Mouse (Mus musculus): ENCODE measurements around the gene Slc30a5. TPM values are rescaled to one million over a fixed set of nuclear protein-coding genes. Genes with fewer than 3 reads are reported as not detected.
"Not testable (repeated sequence)": the region's sequence is repeated elsewhere in the genome, so short reads cannot be mapped to it uniquely, and the experiment has no call there.

Gene Slc30a5
- polyA plus RNA-seq, 1 experiment from 2014 or later = 43.1 TPM

DNA sequence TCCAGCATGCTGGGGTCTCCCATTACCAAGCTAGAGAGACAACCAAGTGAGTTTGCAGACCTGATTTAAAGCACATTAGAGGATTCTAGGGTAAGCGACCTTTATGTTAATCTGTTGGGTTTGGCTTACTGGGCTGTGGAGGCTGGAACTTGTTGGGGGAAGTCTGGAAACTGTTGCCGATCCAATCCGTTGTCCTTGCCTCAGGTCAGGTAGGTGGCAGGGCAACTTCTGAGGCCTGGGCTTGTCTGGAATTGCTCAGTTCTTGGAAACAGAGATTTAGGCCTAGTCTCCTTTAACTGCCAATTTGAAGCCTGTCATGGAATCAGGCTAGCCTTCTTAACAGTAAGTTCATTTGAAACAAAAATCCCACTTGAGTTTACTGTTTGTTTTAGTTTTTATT, 44.1 kb downstream of the Slc30a5 start:
- Histone ChIP-seq H3K27ac (ENCODE audit: poor library complexity, severe bottlenecking) (no peak overlapping the region), H3K4me1 (replicated peaks) (peaks cover 11% of the 10 kb centered on the region), H3K4me3 (no peak overlapping the region), H3K27me3 (replicated peaks) (no peaks in the 10 kb centered on the region), H3K9ac (no peak overlapping the region), H3K9me3 (replicated peaks) (no peaks in the 10 kb centered on the region), H3K4me2 (no peak overlapping the region), H3K36me3 (peaks cover 4% of the 10 kb centered on the region; the same call in 1 of the 2 replicates)
- no peak for ATAC-seq (ENCODE audit: insufficient number of reproducible peaks, low FRiP score)
- 77% methylated on average over 3 of the region's 3 CpGs for WGBS

DNA sequence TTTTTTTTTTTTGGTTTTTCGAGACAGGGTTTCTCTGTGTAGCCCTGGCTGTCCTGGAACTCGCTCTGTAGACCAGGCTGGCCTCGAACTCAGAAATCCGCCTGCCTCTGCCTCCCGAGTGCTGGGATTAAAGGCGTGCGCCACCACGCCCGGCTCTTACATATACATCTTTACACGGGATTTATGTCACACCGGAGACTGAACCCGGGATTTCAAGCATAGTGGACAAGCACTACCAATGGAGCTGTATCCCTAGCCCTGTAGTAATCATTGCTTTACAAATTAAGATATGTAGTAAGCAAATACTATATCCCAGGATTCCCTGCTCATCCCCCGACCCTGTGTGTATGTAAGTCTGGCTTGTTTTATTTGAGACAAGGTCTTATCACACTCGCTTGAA, 45.2 kb downstream of the Slc30a5 start:
- H3K27me3 ChIP-seq (replicated peaks); H3K9me3 ChIP-seq (replicated peaks); H3K4me2 ChIP-seq; ATAC-seq (ENCODE audit: insufficient number of reproducible peaks, low FRiP score); H3K27ac ChIP-seq (ENCODE audit: poor library complexity, severe bottlenecking); H3K9ac ChIP-seq; H3K4me3 ChIP-seq: not testable (repeated sequence)
- 90% methylated on average over 13 of the region's 14 CpGs for WGBS
- Histone ChIP-seq H3K4me1 (replicated peaks) (peaks cover 20% of the 10 kb centered on the region), H3K36me3 (peaks cover 14% of the 10 kb centered on the region)

DNA sequence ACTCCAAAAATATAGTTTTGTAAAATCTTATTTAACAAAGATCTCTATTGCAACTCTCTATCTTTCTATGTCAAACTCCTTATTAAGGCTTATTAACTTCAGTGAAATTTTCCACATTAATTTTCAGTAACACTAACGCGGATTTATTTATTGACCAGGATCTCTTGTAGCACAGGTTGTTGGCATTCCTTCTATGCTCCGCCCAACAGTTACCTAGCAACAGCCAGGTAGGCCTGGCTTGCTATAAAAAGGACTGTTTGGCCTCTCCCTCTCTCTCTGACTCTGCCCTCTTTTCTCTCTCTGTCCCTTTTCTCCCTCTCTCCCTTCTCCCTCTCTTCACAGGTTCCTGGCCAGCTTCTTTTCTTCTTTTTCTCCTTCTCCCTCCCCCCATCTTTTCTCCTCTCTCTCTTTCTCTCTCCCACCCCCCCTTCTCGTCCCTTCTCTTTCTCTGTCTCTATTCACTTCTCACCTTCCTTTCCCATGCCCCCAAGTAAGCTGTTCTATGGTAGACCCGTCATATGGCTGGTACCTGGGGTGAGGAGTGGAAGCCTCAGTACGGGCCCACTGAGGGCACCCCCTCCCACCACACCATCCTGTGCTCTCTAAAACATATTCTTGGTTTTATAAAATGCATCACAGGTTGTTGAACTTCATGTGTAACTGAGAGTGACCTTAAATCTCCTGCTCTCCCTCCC, 45.8 kb downstream of the Slc30a5 start:
- H3K4me2 ChIP-seq = no peak overlapping the region
- H3K9ac ChIP-seq = no peak overlapping the region
- peaks cover 24% of the 10 kb centered on the region for H3K4me1 ChIP-seq (replicated peaks)
- no peak overlapping the region for H3K4me3 ChIP-seq
- no peaks in the 10 kb centered on the region for H3K9me3 ChIP-seq (replicated peaks)
- WGBS = 66% methylated on average over 6 of the region's 6 CpGs
- no peak for ATAC-seq (ENCODE audit: insufficient number of reproducible peaks, low FRiP score)
- H3K27me3 ChIP-seq (replicated peaks) = no peaks in the 10 kb centered on the region
- H3K27ac ChIP-seq (ENCODE audit: poor library complexity, severe bottlenecking) = no peak overlapping the region
- peaks cover 18% of the 10 kb centered on the region for H3K36me3 ChIP-seq

DNA sequence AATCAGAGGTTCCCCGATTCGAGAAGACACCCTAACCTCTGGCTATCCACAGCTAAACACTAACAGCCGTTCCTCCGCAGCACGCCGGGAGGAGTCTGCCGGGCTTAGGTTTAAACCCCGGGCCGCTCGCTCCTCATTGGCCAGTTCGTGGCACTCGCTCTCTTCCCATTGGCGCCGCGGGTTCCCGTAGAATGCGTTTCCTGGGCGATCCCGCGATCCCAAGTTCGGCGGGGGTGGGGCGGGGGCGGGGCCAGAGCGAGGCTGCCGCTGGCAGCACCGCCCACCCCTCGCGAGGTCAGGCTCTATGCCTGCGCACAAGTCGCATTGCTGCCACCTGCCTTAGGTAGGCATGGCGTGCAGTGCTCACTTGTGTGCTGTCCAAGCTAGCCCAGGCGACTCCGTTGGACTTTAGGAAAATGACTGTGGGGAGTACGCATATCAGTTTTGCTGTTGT, 46.8 kb downstream of the Slc30a5 start, which contains the start of gene Ccnb1:
Ccnb1 (minus strand) TSS at position 157 of the 454 bp plus-strand sequence.
- peaks cover 27% of the 10 kb centered on the region for H3K4me1 ChIP-seq (replicated peaks)
- H3K4me2 ChIP-seq = peak within 1 kb of the TSS; percentile 90
- peak within 1 kb of the TSS; percentile 48; the same call in 1 of the 2 replicates for H3K27ac ChIP-seq (ENCODE audit: poor library complexity, severe bottlenecking)
- H3K36me3 ChIP-seq = peaks cover 28% of the 10 kb centered on the region
- ATAC-seq (ENCODE audit: insufficient number of reproducible peaks, low FRiP score) = peak; percentile 99
- no peaks in the 10 kb centered on the region for H3K9me3 ChIP-seq (replicated peaks)
- H3K9ac ChIP-seq = peak within 1 kb of the TSS; percentile 95
- peak within 1 kb of the TSS; percentile 98 for H3K4me3 ChIP-seq
- no peaks in the 10 kb centered on the region for H3K27me3 ChIP-seq (replicated peaks)
- WGBS = under 1% methylated on average over 35 of the region's 35 CpGs

DNA sequence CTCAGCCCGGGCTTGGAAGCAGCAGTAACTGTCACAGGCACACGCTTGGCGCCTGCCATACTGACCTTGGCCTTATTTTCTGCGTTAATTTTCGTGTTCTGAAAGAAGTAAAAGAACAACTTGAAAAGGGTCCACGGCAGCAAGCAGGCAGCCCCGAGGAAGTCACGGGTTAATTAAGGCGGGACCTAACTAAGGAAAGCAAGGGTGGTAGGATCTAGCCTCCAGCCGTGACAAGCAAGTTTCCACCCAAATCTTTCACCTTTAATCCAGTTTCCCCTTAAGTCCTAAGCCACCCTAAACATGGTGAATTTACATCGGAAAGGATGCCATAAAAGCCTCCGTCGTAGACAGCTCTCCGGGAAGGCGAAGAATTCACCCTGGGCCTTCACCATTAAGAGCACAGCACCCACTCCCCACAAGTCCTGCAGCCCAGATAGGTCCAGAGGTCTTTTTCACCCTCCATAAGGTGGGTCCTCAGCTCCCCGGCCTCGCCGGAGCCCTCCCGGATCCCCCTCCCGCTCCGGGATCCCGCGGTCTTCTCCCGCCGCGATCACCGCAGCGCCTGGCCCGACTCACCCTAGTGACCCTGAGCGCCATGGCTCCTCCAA, 47.3 kb downstream of the Slc30a5 start:
- Histone ChIP-seq H3K9me3 (replicated peaks) (no peaks in the 10 kb centered on the region), H3K27me3 (replicated peaks) (no peaks in the 10 kb centered on the region), H3K4me3 (peak overlapping the region; percentile 98), H3K27ac (ENCODE audit: poor library complexity, severe bottlenecking) (peak overlapping the region; percentile 48; the same call in 1 of the 2 replicates), H3K9ac (peak overlapping the region; percentile 95), H3K4me1 (replicated peaks) (peaks cover 27% of the 10 kb centered on the region), H3K4me2 (peak overlapping the region; percentile 90), H3K36me3 (peaks cover 32% of the 10 kb centered on the region)
- ATAC-seq (ENCODE audit: insufficient number of reproducible peaks, low FRiP score) = peak; percentile 22
- whole genome bisulfite sequencing = under 1% methylated on average over 30 of the region's 30 CpGs

DNA sequence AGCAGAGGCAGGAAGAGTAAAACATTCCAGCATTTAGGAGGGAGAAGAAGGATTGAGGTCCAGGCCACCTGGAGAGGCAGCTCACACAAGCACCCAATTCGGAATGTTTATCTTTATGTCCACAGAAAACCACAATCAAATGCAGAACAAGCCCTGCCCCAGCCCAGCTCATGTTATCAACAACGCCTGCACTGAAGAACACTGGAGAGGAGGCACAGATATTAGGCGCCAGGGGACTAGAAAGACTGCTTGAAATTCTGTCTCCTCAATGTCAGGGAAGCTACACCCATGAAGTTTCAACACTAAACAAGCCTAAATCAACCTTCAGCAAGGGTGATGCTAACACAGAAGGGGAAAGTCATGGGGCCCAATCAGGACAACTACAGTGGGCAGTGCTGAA, 55.7 kb downstream of the Slc30a5 start:
- WGBS = 62% methylated on average over 3 of the region's 3 CpGs

DNA sequence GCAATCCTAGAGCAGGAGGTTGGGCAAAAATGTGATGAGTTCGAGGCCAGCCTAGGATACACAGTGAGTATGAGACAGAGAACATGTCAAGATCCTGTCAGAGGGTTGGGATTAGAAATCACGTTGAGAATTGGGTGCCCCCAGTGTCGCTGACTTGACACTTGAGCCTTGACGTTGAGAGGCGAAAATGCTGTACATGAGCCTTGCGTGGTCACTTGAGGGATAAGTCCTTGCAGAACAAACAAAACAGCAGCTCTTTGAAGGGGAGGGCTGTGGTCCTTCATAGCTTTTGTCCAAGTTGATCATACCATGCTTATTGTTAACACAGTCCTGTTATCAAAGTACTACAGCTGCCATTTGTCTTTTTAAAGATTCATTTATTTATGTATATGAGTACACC, 56.5 kb downstream of the Slc30a5 start:
- ATAC-seq (ENCODE audit: insufficient number of reproducible peaks, low FRiP score) = no peak
- peaks cover 34% of the 10 kb centered on the region for H3K36me3 ChIP-seq
- H3K4me1 ChIP-seq (replicated peaks) = peaks cover 16% of the 10 kb centered on the region
- H3K27me3 ChIP-seq (replicated peaks) = no peaks in the 10 kb centered on the region
- no peak overlapping the region for H3K4me3 ChIP-seq
- no peak overlapping the region for H3K27ac ChIP-seq (ENCODE audit: poor library complexity, severe bottlenecking)
- H3K4me2 ChIP-seq = peak overlapping the region; percentile 94
- no peak overlapping the region for H3K9ac ChIP-seq
- H3K9me3 ChIP-seq (replicated peaks) = no peaks in the 10 kb centered on the region
- WGBS = 58% methylated on average over 6 of the region's 6 CpGs

More for the DNA sequence above, 55.7 kb downstream of the Slc30a5 start:
- Histone ChIP-seq H3K9ac (no peak overlapping the region), H3K4me1 (replicated peaks) (peaks cover 20% of the 10 kb centered on the region), H3K27me3 (replicated peaks) (no peaks in the 10 kb centered on the region), H3K4me3 (no peak overlapping the region), H3K4me2 (no peak overlapping the region), H3K27ac (ENCODE audit: poor library complexity, severe bottlenecking) (no peak overlapping the region), H3K9me3 (replicated peaks) (no peaks in the 10 kb centered on the region), H3K36me3 (peaks cover 37% of the 10 kb centered on the region)
- no peak for ATAC-seq (ENCODE audit: insufficient number of reproducible peaks, low FRiP score)

DNA sequence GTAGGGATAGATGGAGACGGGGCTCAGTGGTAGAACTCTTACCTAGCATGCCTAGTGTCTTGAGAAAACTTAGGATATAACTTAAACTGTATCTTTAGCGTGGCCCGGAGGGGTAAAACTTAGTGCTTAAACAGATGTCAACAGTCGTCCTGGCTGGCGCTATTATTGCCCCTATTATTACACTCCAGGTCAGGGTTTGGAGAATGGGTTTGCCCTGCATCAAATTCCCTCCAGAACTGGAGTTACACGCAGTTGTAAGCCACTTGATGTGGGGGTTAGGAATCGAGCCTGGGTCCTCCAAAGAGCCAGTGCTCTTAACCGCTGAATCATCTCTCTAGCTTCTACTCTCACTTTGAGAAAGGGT, 57.2 kb downstream of the Slc30a5 start:
- H3K9ac ChIP-seq = peak overlapping the region; percentile 77; the same call in 1 of the 2 replicates
- peak overlapping the region; percentile 70 for H3K4me3 ChIP-seq
- ATAC-seq (ENCODE audit: insufficient number of reproducible peaks, low FRiP score) = peak; percentile 26; the same call in 1 of the 2 replicates
- no peak overlapping the region for H3K27ac ChIP-seq (ENCODE audit: poor library complexity, severe bottlenecking)
- H3K9me3 ChIP-seq (replicated peaks) = no peaks in the 10 kb centered on the region
- H3K36me3 ChIP-seq = peaks cover 33% of the 10 kb centered on the region
- 10% methylated on average over 8 of the region's 8 CpGs for WGBS
- H3K4me1 ChIP-seq (replicated peaks) = peaks cover 16% of the 10 kb centered on the region
- no peaks in the 10 kb centered on the region for H3K27me3 ChIP-seq (replicated peaks)
- H3K4me2 ChIP-seq = peak overlapping the region; percentile 94

DNA sequence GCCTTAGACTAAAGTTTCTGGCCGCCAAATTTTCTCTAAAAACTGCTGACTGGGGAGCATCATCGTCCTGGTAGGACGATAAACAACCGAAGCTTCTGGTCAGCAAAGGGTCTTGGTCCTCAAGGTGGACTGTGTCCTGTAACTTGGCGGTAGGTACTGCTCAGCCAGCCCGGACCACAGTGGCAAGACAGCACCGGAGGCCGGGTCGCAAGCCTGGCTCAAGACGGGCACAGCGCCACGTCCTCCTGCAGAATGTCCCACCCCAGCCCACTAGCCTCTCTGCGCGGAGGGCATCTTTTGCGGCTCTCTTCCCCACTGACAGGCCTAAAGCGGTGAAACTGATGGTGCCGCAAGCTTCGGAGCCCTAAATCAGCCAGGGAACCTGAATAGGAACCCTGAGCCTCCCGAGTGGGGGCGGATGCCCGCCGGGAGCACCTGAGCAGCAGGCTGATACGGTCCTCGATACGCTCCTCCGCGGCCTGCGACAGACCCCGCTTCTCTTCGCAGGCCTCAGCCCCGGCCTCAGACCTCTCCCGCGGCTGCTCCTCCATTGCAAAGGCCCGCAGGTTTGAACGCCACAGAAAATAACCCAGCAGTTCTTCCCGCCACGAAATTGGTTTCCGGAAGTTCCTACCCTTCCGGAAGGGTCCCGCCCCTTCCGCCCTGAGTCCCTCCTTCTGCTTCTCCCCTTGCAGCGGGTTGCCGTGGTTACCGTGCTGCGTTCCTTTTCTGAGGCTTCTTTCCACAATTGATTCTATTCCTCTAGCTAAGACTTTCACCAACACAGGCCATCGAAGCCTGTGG, 57.8 kb downstream of the Slc30a5 start, which contains the start of gene Cenph:
Cenph (minus strand) TSS at position 648 of the 804 bp plus-strand sequence.
- H3K4me3 ChIP-seq = peak within 1 kb of the TSS; percentile 70
- ATAC-seq (ENCODE audit: insufficient number of reproducible peaks, low FRiP score) = peak; percentile 91
- H3K27me3 ChIP-seq (replicated peaks) = no peaks in the 10 kb centered on the region
- peaks cover 16% of the 10 kb centered on the region for H3K4me1 ChIP-seq (replicated peaks)
- peaks cover 33% of the 10 kb centered on the region for H3K36me3 ChIP-seq
- peak within 1 kb of the TSS; percentile 77 for H3K9ac ChIP-seq
- H3K27ac ChIP-seq (ENCODE audit: poor library complexity, severe bottlenecking) = no peak within 1 kb of the TSS
- peak within 1 kb of the TSS; percentile 94 for H3K4me2 ChIP-seq
- under 1% methylated on average over 46 of the region's 46 CpGs for WGBS
- no peaks in the 10 kb centered on the region for H3K9me3 ChIP-seq (replicated peaks)

DNA sequence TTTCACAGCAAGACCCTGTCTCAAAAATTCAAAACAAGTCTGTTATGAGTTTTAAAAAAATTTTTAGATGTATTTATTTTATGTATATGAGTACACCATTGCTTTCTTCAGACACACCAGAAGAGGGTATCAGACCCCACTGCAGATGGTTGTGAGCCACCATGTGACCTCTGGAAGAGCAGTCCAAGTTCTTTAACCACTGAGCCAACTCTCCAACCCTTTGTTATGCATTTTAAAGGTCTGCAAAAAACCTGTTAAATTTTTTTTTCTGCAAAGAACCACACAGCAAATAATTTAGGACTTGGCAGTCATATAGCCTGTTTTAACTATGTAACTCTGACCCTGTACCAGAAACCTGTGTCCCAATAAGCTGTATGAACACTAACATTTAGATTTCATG, 58.5 kb downstream of the Slc30a5 start:
- Histone ChIP-seq H3K4me1 (replicated peaks) (peaks cover 16% of the 10 kb centered on the region), H3K9me3 (replicated peaks) (no peaks in the 10 kb centered on the region), H3K36me3 (peaks cover 33% of the 10 kb centered on the region), H3K9ac (peak overlapping the region; percentile 77; the same call in 1 of the 2 replicates), H3K4me3 (peak overlapping the region; percentile 70), H3K27ac (ENCODE audit: poor library complexity, severe bottlenecking) (no peak overlapping the region), H3K27me3 (replicated peaks) (no peaks in the 10 kb centered on the region), H3K4me2 (peak overlapping the region; percentile 94)
- ATAC-seq (ENCODE audit: insufficient number of reproducible peaks, low FRiP score) = no peak

DNA sequence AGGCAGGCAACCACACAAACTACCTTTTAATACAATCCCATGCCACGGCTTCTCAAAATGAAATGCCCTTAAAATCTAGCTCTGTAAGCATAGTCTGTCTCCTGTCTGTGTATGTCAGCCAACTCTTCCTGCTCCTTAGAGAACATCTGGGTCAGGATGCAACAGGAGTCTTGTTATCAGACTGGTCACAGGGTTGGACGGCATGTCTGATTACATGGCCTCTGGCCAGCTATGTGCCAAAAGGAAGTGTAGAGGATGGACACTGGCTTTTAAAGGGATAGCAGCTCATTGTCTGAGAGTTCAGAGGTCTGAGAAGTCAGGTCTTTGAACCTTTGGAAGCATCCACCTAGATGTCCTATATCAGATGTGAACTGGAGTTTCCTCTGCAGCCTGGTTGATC, 77.9 kb downstream of the Slc30a5 start:
- WGBS = 55% methylated on average over 2 of the region's 2 CpGs
- H3K27ac ChIP-seq (ENCODE audit: poor library complexity, severe bottlenecking) = no peak overlapping the region
- no peak for ATAC-seq (ENCODE audit: insufficient number of reproducible peaks, low FRiP score)

More for the DNA sequence above, 77.9 kb downstream of the Slc30a5 start:
- H3K9me3 ChIP-seq (replicated peaks) = no peaks in the 10 kb centered on the region
- H3K4me2 ChIP-seq = no peak overlapping the region
- H3K4me1 ChIP-seq (replicated peaks) = peaks cover 7% of the 10 kb centered on the region; the same call in 1 of the 2 replicates
- peaks cover 14% of the 10 kb centered on the region for H3K36me3 ChIP-seq
- no peaks in the 10 kb centered on the region for H3K27me3 ChIP-seq (replicated peaks)
- H3K4me3 ChIP-seq = no peak overlapping the region
- H3K9ac ChIP-seq = no peak overlapping the region
